Mouse (Mus musculus): ENCODE measurements around the gene Pfdn5. TPM values are rescaled to one million over a fixed set of nuclear protein-coding genes. Genes with fewer than 3 reads are reported as not detected.
A peak's percentile ranks its signal among the peaks of the same experiment; 100 is the strongest.

Gene Pfdn5
- total RNA-seq, 1 experiment from 2014 or later: 379 TPM

DNA sequence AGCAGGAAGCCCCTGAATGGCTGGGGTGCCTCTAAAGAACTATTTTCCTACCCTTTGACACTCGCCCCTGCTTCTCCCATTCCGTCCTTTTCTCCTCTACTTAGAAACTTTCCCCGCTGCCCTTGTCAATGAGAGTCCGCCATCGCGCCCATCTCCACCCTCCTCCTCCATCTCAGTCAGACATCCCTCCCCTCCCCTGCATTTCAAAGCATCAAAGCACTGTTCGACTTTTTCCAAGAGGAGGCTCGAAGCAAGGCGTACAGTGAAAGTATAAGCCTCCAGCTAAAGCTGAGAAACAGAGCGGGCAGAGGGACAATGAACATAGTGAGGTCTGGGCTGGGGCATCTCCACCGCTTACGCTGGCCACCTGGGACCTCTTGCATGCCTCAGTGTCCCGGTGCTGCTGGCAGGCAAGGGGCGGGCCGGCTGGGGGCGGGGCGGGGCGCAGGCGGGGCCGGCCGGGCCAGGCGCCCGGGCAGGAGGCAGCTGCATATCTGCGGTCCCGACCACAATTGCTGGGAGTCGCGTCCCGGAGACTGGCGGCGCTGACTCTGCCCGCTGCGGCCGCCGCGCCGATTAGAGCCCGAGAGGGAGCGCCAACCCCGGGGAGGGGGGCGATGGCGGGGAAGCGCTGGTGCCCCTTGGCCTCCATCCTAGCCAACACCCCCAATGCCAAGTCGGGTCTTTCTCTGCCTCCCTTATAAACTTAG, 50.7 kb downstream of the Pfdn5 start:
- peak; percentile 65 for DNase-seq

DNA sequence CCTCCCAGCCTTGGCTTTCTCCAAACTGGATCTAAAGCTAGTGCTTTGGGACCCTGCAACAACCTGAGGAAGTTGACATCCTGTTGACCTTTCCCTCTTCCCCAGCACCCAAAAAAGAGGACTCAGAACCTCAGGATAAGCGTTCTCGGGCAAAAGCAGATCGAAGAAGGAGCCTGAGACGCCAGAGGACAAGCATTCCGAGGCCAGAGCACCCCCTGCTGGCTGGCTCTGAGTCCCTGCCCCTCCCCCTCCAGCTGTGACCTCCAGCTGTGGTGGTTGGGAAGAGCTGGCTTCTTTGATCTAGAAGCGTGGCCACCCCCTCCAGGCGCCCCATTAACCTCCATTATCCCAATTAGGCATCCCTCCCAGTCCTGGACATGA, 51.2 kb downstream of the Pfdn5 start:
- peak; percentile 88 for DNase-seq

DNA sequence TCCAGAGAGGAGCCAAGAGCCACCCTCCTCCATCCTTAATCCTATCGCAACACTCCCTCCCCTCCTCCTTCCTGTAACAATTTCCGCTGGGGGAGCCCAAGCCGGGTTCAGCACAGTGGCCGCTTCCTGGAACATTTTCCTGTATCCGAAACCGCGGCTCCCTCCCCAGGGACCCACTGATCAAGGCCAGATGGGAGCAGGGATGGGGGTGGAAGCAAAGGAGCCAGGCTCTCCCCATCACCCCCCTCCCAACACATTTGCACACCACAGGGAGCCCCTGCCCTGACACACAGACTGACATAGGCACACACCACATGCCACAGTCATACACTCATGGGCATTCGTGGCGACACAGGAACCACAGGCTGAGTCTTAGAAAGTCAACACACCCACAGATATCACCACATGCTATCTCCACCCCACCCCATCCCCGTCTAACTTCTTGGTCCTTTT, 51.9 kb downstream of the Pfdn5 start:
- DNase-seq: peak; percentile 50

Other genes starting within 250 kb of the Pfdn5 start
- gene Tns2, start 225.7 kb upstream of the Pfdn5 start, total RNA-seq (2021): 75.2 and 78.7 TPM in 2 replicates
- 29.4 and 40.3 TPM in 2 replicates for gene Spryd3, start 189.9 kb upstream of the Pfdn5 start, total RNA-seq (2021)
- gene Igfbp6, start 181.8 kb upstream of the Pfdn5 start, total RNA-seq (2021): 17.1 and 17.2 TPM in 2 replicates
- gene Soat2, start 175.6 kb upstream of the Pfdn5 start, total RNA-seq (2021): 0.55 and 1.2 TPM in 2 replicates
- gene Zfp740, start 122.9 kb upstream of the Pfdn5 start, total RNA-seq (2021): 61.4 and 80.4 TPM in 2 replicates
- gene Csad, start 121.4 kb upstream of the Pfdn5 start, total RNA-seq (2021): 76.1 and 76.8 TPM in 2 replicates
- 1.5 and 2.0 TPM in 2 replicates for gene Itgb7, start 94.2 kb upstream of the Pfdn5 start, total RNA-seq (2021)
- 21.5 and 25.7 TPM in 2 replicates for gene Rarg, start 68.6 kb upstream of the Pfdn5 start, total RNA-seq (2021)
- gene Gm9918, start 55.6 kb upstream of the Pfdn5 start, total RNA-seq (2021): 0.15 TPM in 1 of 2 replicates, not detected in the other
- gene Mfsd5, start 46.7 kb upstream of the Pfdn5 start, total RNA-seq (2021): 36.3 and 36.7 TPM in 2 replicates
- gene Espl1, start 29.9 kb upstream of the Pfdn5 start, total RNA-seq (2021): 4.1 and 6.3 TPM in 2 replicates
- gene Myg1, start 5.6 kb downstream of the Pfdn5 start, total RNA-seq (2021): 72.4 and 77.8 TPM in 2 replicates
- gene Aaas, start 24.7 kb downstream of the Pfdn5 start, total RNA-seq (2021): 14.4 and 24.0 TPM in 2 replicates
- gene Sp7, start 41.1 kb downstream of the Pfdn5 start, total RNA-seq (2021): 0.15 TPM in 1 of 2 replicates, not detected in the other
- gene Sp1, start 80.0 kb downstream of the Pfdn5 start, total RNA-seq (2021): 49.9 and 82.8 TPM in 2 replicates
- 1.4 and 1.9 TPM in 2 replicates for gene Amhr2, start 119.3 kb downstream of the Pfdn5 start, total RNA-seq (2021)
- gene Prr13, start 132.9 kb downstream of the Pfdn5 start, total RNA-seq (2021): 100 and 158 TPM in 2 replicates
- 747 and 809 TPM in 2 replicates for gene Pcbp2, start 144.4 kb downstream of the Pfdn5 start, total RNA-seq (2021)
- not detected in 2 replicates for gene Gm10337, start 177.6 kb downstream of the Pfdn5 start, total RNA-seq (2021)
- gene Map3k12, start 190.9 kb downstream of the Pfdn5 start, total RNA-seq (2021): 8.1 and 12.0 TPM in 2 replicates
- 42.4 and 48.9 TPM in 2 replicates for gene Tarbp2, start 192.1 kb downstream of the Pfdn5 start, total RNA-seq (2021)
- 3.4 and 6.6 TPM in 2 replicates for gene Npff, start 198.8 kb downstream of the Pfdn5 start, total RNA-seq (2021)